ENCODE assay signal across 22 mouse cellular contexts in the genomic region with DNA sequence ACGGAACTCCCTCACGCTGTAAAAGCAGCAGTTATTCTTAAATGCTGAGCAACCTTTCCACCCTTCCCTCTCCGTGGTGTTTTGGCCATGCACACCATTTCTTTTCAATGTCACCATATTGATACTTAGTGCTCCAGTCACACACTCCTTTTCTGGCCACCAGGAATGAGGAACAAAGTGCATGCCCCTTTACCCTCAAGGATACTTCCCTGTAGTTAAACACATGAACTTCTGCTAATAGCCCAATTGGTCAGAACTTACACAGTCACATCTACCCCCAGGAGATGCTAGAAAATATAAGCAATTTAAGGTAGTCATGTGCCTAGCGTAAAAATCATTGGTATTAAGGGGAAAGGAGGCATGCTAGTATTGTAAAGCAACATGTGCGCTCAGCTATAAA. TPM values are rescaled to one million over a fixed set of nuclear protein-coding genes. Genes with fewer than 3 reads are reported as not detected.
"Had no signal": no experiment of that assay in that cellular context is flagged by ENCODE, and none has a peak within 500 bp of the region (broad histone marks: within the 10 kb centered on the region; RNA-seq: fewer than 3 reads in every experiment).

No protein-coding gene starts in this region.

- DNase-seq: cerebellum, adult 2 months; cerebellum, adult 8-10 months; cerebellum, adult 9-10 months; cerebellum, adult 9-11 months; cerebellum, postnatal 10 days; cerebellum, postnatal 14 days; cerebellum, postnatal 25 days; cerebellum, postnatal 36 days; embryo, embryonic 11 days; forebrain, postnatal 0 days; gastrocnemius, adult 2 months; gastrocnemius, postnatal 10 days; gastrocnemius, postnatal 14 days; gastrocnemius, postnatal 25 days; gastrocnemius, postnatal 36 days; heart, adult 18-20 months; heart, adult 2 months had no signal

- ATAC-seq: forebrain, embryonic 13.5 days; forebrain, embryonic 14.5 days; forebrain, embryonic 15.5 days; forebrain, embryonic 16.5 days; forebrain, postnatal 0 days had no signal

RNA-seq across cellular contexts. Expression of a gene that starts 27.4 kb away (rescaled TPM):
- total RNA-seq: common myeloid progenitor, adult 5-6 weeks had no signal
